Mouse (Mus musculus) midbrain, embryonic 14.5 days (tissue): ENCODE data around the gene Gm44805. TPM values are rescaled to one million over a fixed set of nuclear protein-coding genes. Genes with fewer than 3 reads are reported as not detected.

Experiments
- ATAC-seq: fragments of 200-750 bp; cut with Nextera tagmentation; 2 replicates; pipeline ENCODE4 v1.8.0; 2017; ENCODE audit warnings: moderate number of reproducible peaks, moderate library complexity; ENCODE audit not compliant: low FRiP score, low TSS enrichment
- DNase-seq: peaks from one replicate; pipeline ENCODE4 v3.0.0-alpha.2; 2015
- H3K27ac ChIP-seq: fragments of 300-500 bp; sonication (generic); replicated peaks from 2 replicates; pipeline ENCODE4 v1.5.1; 2014; ENCODE audit warnings: mild to moderate bottlenecking, low read depth, low read length, moderate library complexity
- H3K27me3 ChIP-seq: fragments of 300-500 bp; sonication (generic); 2 replicates; pipeline ENCODE4 v1.6.1; 2014; ENCODE audit warnings: low read length, control low read depth, mixed read lengths; ENCODE audit not compliant: control insufficient read depth, insufficient read depth
- H3K36me3 ChIP-seq: fragments of 300-500 bp; sonication (generic); 2 replicates; pipeline ENCODE4 v1.6.1; 2014; ENCODE audit warnings: low read length, control low read depth; ENCODE audit not compliant: control insufficient read depth, insufficient read depth
- H3K4me1 ChIP-seq: fragments of 300-500 bp; sonication (generic); 2 replicates; pipeline ENCODE4 v1.6.1; 2014; ENCODE audit warnings: mild to moderate bottlenecking, antibody characterized with exemption, low read length, control low read depth; ENCODE audit not compliant: control insufficient read depth, insufficient read depth
- H3K4me2 ChIP-seq: fragments of 300-500 bp; sonication (generic); 2 replicates; pipeline ENCODE4 v1.6.1; 2014; ENCODE audit warnings: mild to moderate bottlenecking, low read length, moderate library complexity
- H3K4me3 ChIP-seq: fragments of 300-500 bp; sonication (generic); replicated peaks from 2 replicates; pipeline ENCODE4 v1.5.1; 2014; ENCODE audit warnings: low read depth, low read length
- H3K9ac ChIP-seq: fragments of 300-500 bp; sonication (generic); replicated peaks from 2 replicates; pipeline ENCODE4 v1.6.1; 2014; ENCODE audit warnings: mild to moderate bottlenecking, low read length, moderate library complexity
- H3K9me3 ChIP-seq: fragments of 300-500 bp; sonication (generic); 2 replicates; pipeline ENCODE4 v1.6.1; 2016; ENCODE audit warnings: low read length, control low read depth, mixed read lengths; ENCODE audit not compliant: control insufficient read depth
- WGBS: fragments of 180-500 bp; shearing (Covaris S2); extraction: QIAGEN DNeasy Blood & Tissue Kit; methylation state at CpG from one replicate; pipeline ENCODE4 v1.1.7; 2014; 5-methylcytosine and 5-hydroxymethylcytosine counted together
- polyA plus RNA-seq: library from polyadenylated mRNA; unstranded; fragments of >200 nt; fragmentation: Nextera tagmentation; extraction: Ambion mirVana; gene quantifications from 2 replicates; pipeline ENCODE4 v1.2.1, GENCODE M21; 2014

Gm44805 gene
- polyA plus RNA-seq, 1 experiment from 2014 or later, result not detected

- H3K27ac ChIP-seq, result no peak overlapping the region
- no peaks in the 10 kb centered on the region for H3K9me3 ChIP-seq
- no peak overlapping the region for H3K9ac ChIP-seq
- H3K36me3 ChIP-seq, result peaks cover 70% of the 10 kb centered on the region
- 94% methylated on average over 15 of the region's 15 CpGs for WGBS
- no peaks in the 10 kb centered on the region for H3K4me1 ChIP-seq
- DNase-seq, result no peak
- no peaks in the 10 kb centered on the region for H3K27me3 ChIP-seq
- no peak overlapping the region for H3K4me2 ChIP-seq
- ATAC-seq, result no peak
- no peak overlapping the region for H3K4me3 ChIP-seq
Measured at GRCm38 (mm10) chr7:19633855-19634254, 47.4 kb downstream of the Gm44805 start.

- no peak overlapping the region for H3K27ac ChIP-seq
- H3K9ac ChIP-seq, result no peak overlapping the region
- H3K4me1 ChIP-seq, result no peaks in the 10 kb centered on the region; the same call in 1 of the 2 replicates
- H3K27me3 ChIP-seq, result no peaks in the 10 kb centered on the region
- ATAC-seq (no peak), DNase-seq (no peak)
- no peak overlapping the region for H3K4me3 ChIP-seq
- 96% methylated on average over 17 of the region's 17 CpGs for WGBS
- no peak overlapping the region for H3K4me2 ChIP-seq
- H3K9me3 ChIP-seq, result no peaks in the 10 kb centered on the region
- H3K36me3 ChIP-seq, result peaks cover 63% of the 10 kb centered on the region
Measured at GRCm38 (mm10) chr7:19633197-19633596, 48.0 kb downstream of the Gm44805 start.

GRCm38 (mm10) chr7:19632720-19633119 is 48.5 kb downstream of the Gm44805 start:
- Histone ChIP-seq H3K4me3 (no peak overlapping the region), H3K36me3 (peaks cover 59% of the 10 kb centered on the region), H3K9ac (no peak overlapping the region), H3K9me3 (no peaks in the 10 kb centered on the region), H3K4me2 (no peak overlapping the region), H3K27me3 (no peaks in the 10 kb centered on the region), H3K27ac (no peak overlapping the region), H3K4me1 (no peaks in the 10 kb centered on the region; the same call in 1 of the 2 replicates)
- ATAC-seq, result no peak
- DNase-seq, result no peak

- no peaks in the 10 kb centered on the region; the same call in 1 of the 2 replicates for H3K4me1 ChIP-seq
- H3K9ac ChIP-seq, result no peak overlapping the region
- DNase-seq, result no peak
- H3K36me3 ChIP-seq, result peaks cover 54% of the 10 kb centered on the region
- ATAC-seq, result no peak
- H3K9me3 ChIP-seq, result no peaks in the 10 kb centered on the region
- H3K4me3 ChIP-seq, result no peak overlapping the region
- H3K27me3 ChIP-seq, result no peaks in the 10 kb centered on the region
- no peak overlapping the region for H3K4me2 ChIP-seq
- no peak overlapping the region for H3K27ac ChIP-seq
Measured at GRCm38 (mm10) chr7:19632275-19632674, 48.9 kb downstream of the Gm44805 start.

GRCm38 (mm10) chr7:19629361-19629734 is 51.9 kb downstream of the Gm44805 start, which contains the start of gene Relb:
TSS of gene Relb (minus strand) at chr7:19629438.
- peak within 1 kb of the TSS; percentile 46; the same call in 1 of the 2 replicates for H3K9ac ChIP-seq
- peak; percentile 97 for DNase-seq
- H3K4me3 ChIP-seq, result peak within 1 kb of the TSS; percentile 68
- H3K27ac ChIP-seq, result peak within 1 kb of the TSS; percentile 63; the same call in 1 of the 2 replicates
- WGBS, result under 1% methylated on average over 40 of the region's 41 CpGs
- peak; percentile 84 for ATAC-seq
- H3K4me2 ChIP-seq, result peak within 1 kb of the TSS; percentile 94
- no peaks in the 10 kb centered on the region for H3K9me3 ChIP-seq
- H3K4me1 ChIP-seq, result no peaks in the 10 kb centered on the region; the same call in 1 of the 2 replicates
- no peaks in the 10 kb centered on the region for H3K27me3 ChIP-seq
- H3K36me3 ChIP-seq, result peaks cover 25% of the 10 kb centered on the region

GRCm38 (mm10) chr7:19628536-19629360 is 52.5 kb downstream of the Gm44805 start:
- Histone ChIP-seq H3K27me3 (no peaks in the 10 kb centered on the region), H3K9me3 (no peaks in the 10 kb centered on the region), H3K27ac (peak overlapping the region; percentile 63; the same call in 1 of the 2 replicates), H3K9ac (peak overlapping the region; percentile 46; the same call in 1 of the 2 replicates), H3K36me3 (peaks cover 19% of the 10 kb centered on the region), H3K4me3 (peak overlapping the region; percentile 68), H3K4me1 (no peaks in the 10 kb centered on the region; the same call in 1 of the 2 replicates), H3K4me2 (peak overlapping the region; percentile 94)
- 1% methylated on average over 57 of the region's 57 CpGs for WGBS
- DNase-seq, result peak; percentile 85
- peak; percentile 86 for ATAC-seq

GRCm38 (mm10) chr7:19628192-19628535 is 53.1 kb downstream of the Gm44805 start:
- WGBS, result 15% methylated on average over 17 of the region's 17 CpGs
- ATAC-seq (no peak), DNase-seq (no peak)
- H3K4me2 ChIP-seq, result peak overlapping the region; percentile 94
- H3K9me3 ChIP-seq, result no peaks in the 10 kb centered on the region
- no peaks in the 10 kb centered on the region; the same call in 1 of the 2 replicates for H3K4me1 ChIP-seq
- H3K27ac ChIP-seq, result 0 out of 2 replicates have a peak overlapping the region, but pooled peaks have one; percentile 46
- peaks cover 13% of the 10 kb centered on the region for H3K36me3 ChIP-seq
- peak overlapping the region; percentile 68 for H3K4me3 ChIP-seq
- peak overlapping the region; percentile 12; the same call in 1 of the 2 replicates for H3K9ac ChIP-seq
- H3K27me3 ChIP-seq, result no peaks in the 10 kb centered on the region

- H3K4me2 ChIP-seq, result peak overlapping the region; percentile 94
- DNase-seq, result no peak
- H3K36me3 ChIP-seq, result peaks cover 9% of the 10 kb centered on the region
- no peaks in the 10 kb centered on the region for H3K27me3 ChIP-seq
- no peaks in the 10 kb centered on the region for H3K9me3 ChIP-seq
- H3K4me3 ChIP-seq, result peak overlapping the region; percentile 68
- WGBS, result 54% methylated on average over 3 of the region's 3 CpGs
- no peak overlapping the region for H3K9ac ChIP-seq
- H3K4me1 ChIP-seq, result no peaks in the 10 kb centered on the region; the same call in 1 of the 2 replicates
- no peak for ATAC-seq
- H3K27ac ChIP-seq, result no peak overlapping the region
Measured at GRCm38 (mm10) chr7:19627721-19628120, 53.5 kb downstream of the Gm44805 start.

GRCm38 (mm10) chr7:19623433-19623832 is 57.8 kb downstream of the Gm44805 start:
- Histone ChIP-seq H3K36me3 (no peaks in the 10 kb centered on the region), H3K4me2 (no peak overlapping the region), H3K27me3 (no peaks in the 10 kb centered on the region), H3K4me1 (no peaks in the 10 kb centered on the region; the same call in 1 of the 2 replicates), H3K4me3 (no peak overlapping the region), H3K9ac (no peak overlapping the region), H3K27ac (no peak overlapping the region), H3K9me3 (no peaks in the 10 kb centered on the region)
- DNase-seq (no peak), ATAC-seq (no peak)
- WGBS, result 82% methylated on average over 2 of the region's 2 CpGs
